Mouse (Mus musculus) intestine, embryonic 15.5 days (tissue): ENCODE data around the gene Hdac9. TPM values are rescaled to one million over a fixed set of nuclear protein-coding genes. Genes with fewer than 3 reads are reported as not detected.
"Not testable (repeated sequence)": the region's sequence is repeated elsewhere in the genome, so short reads cannot be mapped to it uniquely, and the experiment has no call there.

Experiments
- ATAC-seq: fragments of 200-750 bp; cut with Nextera tagmentation; 2 replicates; pipeline ENCODE4 v1.8.0; 2017; ENCODE audit warnings: moderate TSS enrichment, moderate library complexity
- H3K27ac ChIP-seq: fragments of 300-500 bp; sonication (generic); 2 replicates; pipeline ENCODE4 v1.5.1; 2015; ENCODE audit warnings: mild to moderate bottlenecking, inconsistent platforms
- H3K27me3 ChIP-seq: fragments of 300-500 bp; sonication (generic); replicated peaks from 2 replicates; pipeline ENCODE4 v1.6.1; 2015; ENCODE audit warnings: inconsistent platforms
- H3K36me3 ChIP-seq: fragments of 300-500 bp; sonication (generic); 2 replicates; pipeline ENCODE4 v1.6.1; 2015; ENCODE audit warnings: inconsistent platforms
- H3K4me1 ChIP-seq: fragments of 300-500 bp; sonication (generic); replicated peaks from 2 replicates; pipeline ENCODE4 v1.6.1; 2015; ENCODE audit warnings: inconsistent platforms
- H3K4me2 ChIP-seq: fragments of 300-500 bp; sonication (generic); replicated peaks from 2 replicates; pipeline ENCODE4 v1.6.1; 2015; ENCODE audit warnings: mild to moderate bottlenecking, inconsistent platforms
- H3K4me3 ChIP-seq: fragments of 300-500 bp; sonication (generic); replicated peaks from 2 replicates; pipeline ENCODE4 v1.5.1; 2015; ENCODE audit warnings: inconsistent platforms
- H3K9ac ChIP-seq: fragments of 300-500 bp; sonication (generic); 2 replicates; pipeline ENCODE4 v1.6.1; 2015; ENCODE audit warnings: inconsistent platforms
- H3K9me3 ChIP-seq: fragments of 300-500 bp; sonication (generic); 2 replicates; pipeline ENCODE4 v1.6.1; 2016; ENCODE audit warnings: inconsistent platforms
- WGBS: fragments of 180-500 bp; shearing (Covaris S2); methylation state at CpG from one replicate; pipeline ENCODE4 v1.1.7; 2015; 5-methylcytosine and 5-hydroxymethylcytosine counted together
- polyA plus RNA-seq: library from polyadenylated mRNA; unstranded; fragments of >200 nt; fragmentation: Nextera tagmentation; extraction: Ambion mirVana; gene quantifications from 2 replicates; pipeline ENCODE4 v1.2.1, GENCODE M21; 2015

Hdac9 gene
- polyA plus RNA-seq, 1 experiment from 2014 or later = 4.2 TPM

DNA sequence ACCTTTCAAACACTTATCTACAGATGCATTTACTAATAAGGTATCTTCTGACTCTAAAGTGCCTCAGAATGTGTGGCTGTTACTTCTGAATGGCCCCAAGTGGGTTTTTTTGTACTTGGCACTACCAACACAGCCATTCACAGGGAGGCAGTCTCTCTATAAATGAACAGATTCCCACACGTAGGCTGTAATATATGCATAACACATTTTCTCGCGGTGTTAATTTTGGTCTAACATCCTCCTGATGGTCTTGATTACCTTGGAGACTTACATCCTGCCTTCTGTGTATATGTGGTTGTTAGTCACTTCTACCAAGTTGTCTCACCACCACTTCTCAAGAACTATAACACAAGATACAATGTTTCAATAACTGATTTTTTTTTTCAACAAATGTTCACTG lies 419.2 kb downstream of the Hdac9 start:
- Histone ChIP-seq H3K9me3 (no peaks in the 10 kb centered on the region), H3K9ac (no peak overlapping the region), H3K4me2 (no peak overlapping the region), H3K27me3 (no peaks in the 10 kb centered on the region), H3K27ac (no peak overlapping the region), H3K4me1 (no peaks in the 10 kb centered on the region), H3K4me3 (no peak overlapping the region), H3K36me3 (no peaks in the 10 kb centered on the region)
- no peak for ATAC-seq
- 84% methylated on average over 3 of the region's 3 CpGs for WGBS

DNA sequence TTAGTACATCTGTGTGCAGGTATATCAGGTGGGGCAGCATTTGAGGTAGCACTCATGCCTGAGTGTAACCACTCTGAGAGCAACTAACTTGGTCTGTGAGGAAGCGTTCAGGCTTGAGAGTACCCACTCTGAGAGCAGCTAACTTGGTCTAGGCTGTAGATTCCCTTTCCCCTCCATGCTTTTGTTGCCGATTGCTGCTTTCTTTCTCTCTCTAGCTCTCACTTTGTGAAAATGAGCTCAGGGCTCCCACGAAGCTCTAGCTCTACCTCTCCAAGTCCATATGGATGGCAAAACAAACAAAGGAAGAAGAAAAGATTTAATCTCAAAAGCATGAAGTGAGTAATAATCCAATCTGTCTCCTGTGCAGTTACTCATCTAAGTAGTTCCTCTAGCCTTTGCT lies 421.0 kb downstream of the Hdac9 start:
- WGBS = 58% methylated on average over 3 of the region's 3 CpGs
- Histone ChIP-seq H3K27ac (no peak overlapping the region), H3K4me2 (no peak overlapping the region), H3K9ac (no peak overlapping the region), H3K9me3 (no peaks in the 10 kb centered on the region), H3K4me1 (no peaks in the 10 kb centered on the region), H3K4me3 (no peak overlapping the region), H3K27me3 (no peaks in the 10 kb centered on the region), H3K36me3 (no peaks in the 10 kb centered on the region)
- no peak for ATAC-seq

DNA sequence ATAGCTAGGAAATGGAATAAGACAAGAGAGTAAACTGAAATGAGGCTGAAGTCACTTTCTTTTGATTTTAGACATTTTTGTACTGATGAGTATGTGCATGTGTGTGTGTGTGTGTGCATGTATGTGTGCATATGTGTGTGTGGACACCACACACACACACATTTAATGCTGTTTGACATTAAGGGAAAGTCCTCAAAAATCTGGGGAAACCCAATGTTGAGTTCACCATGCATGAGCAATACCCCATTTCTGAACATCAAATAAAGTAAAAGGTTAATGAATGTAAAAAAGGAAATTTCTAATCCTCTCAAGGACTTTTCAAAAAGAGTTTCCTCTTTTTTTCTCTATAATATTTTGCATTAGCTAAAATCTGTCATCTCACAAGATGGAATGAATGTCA lies 427.3 kb downstream of the Hdac9 start:
- no peak overlapping the region for H3K9ac ChIP-seq
- no peak for ATAC-seq
- H3K36me3 ChIP-seq = no peaks in the 10 kb centered on the region

DNA sequence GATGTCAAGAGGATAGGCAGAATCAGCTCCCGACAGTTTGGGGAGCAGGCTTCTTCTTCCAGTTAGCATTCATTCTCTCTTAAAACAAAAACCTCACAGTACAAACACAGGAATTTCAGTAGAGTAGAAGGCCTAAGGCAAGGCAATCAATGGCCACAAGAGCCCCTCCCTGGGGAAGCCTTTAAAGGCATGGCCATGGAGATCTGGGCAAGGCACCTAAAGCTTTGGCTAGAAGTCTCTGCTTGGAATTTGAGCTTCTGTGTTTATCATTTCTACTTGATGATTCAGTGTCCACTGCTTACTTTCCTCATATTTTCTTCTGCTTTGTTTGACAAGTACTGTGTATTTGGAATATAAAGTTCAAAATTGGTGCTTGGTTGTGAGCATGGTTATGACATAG lies 429.2 kb downstream of the Hdac9 start:
- H3K4me2 ChIP-seq = no peak overlapping the region
- H3K27ac ChIP-seq = no peak overlapping the region
- H3K27me3 ChIP-seq = no peaks in the 10 kb centered on the region
- no peak overlapping the region for H3K4me3 ChIP-seq
- H3K9me3 ChIP-seq = no peaks in the 10 kb centered on the region
- H3K9ac ChIP-seq = no peak overlapping the region
- 88% methylated on average over 1 of the region's 1 CpGs for WGBS
- ATAC-seq = no peak
- H3K4me1 ChIP-seq = no peaks in the 10 kb centered on the region
- no peaks in the 10 kb centered on the region for H3K36me3 ChIP-seq

More for the DNA sequence above, 427.3 kb downstream of the Hdac9 start:
- H3K4me3 ChIP-seq = no peak overlapping the region
- H3K27ac ChIP-seq = no peak overlapping the region
- no peaks in the 10 kb centered on the region for H3K4me1 ChIP-seq
- H3K27me3 ChIP-seq = no peaks in the 10 kb centered on the region
- H3K4me2 ChIP-seq = no peak overlapping the region
- no peaks in the 10 kb centered on the region for H3K9me3 ChIP-seq

DNA sequence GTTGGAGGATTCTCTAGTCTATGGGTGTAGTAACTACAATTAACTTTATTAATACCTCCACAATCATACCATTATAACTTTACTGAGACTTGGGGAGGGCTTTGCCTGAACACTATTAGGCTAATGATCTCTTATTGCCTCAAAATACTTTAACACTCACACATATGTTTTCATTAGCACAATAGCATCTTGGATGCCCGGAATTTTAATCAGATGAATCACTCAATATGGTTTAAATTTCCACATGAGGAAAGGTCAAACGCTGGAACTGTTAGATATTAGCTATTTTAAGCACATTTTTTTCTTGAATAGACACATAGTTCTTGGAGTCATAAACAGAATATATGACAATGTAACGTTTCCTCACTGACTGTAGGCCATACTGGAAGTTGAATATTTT lies 429.9 kb downstream of the Hdac9 start:
- Histone ChIP-seq H3K27me3 (no peaks in the 10 kb centered on the region), H3K9me3 (no peaks in the 10 kb centered on the region), H3K36me3 (no peaks in the 10 kb centered on the region), H3K4me3 (no peak overlapping the region), H3K27ac (no peak overlapping the region), H3K9ac (no peak overlapping the region), H3K4me2 (no peak overlapping the region), H3K4me1 (no peaks in the 10 kb centered on the region)
- WGBS = 56% methylated on average over 3 of the region's 3 CpGs
- no peak for ATAC-seq

DNA sequence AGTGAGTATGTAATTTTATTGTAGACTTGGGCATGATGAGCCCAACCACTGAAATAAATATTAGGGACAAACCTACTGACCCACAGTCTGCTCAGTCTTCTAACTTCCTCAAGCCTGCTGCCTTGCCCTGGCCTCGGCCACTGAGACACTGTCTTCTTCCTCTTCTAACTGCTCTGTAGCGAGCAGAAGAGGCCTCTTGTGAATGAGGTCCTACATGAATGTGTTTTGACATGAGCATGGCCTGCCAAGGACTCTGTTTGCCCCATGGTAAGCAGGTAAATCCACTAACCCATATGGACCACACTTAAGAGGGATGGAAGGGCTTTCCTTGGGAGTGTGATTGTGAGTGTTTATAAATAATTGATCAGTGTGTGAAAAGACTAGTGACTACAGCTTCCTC lies 430.9 kb downstream of the Hdac9 start:
- H3K4me1 ChIP-seq = no peaks in the 10 kb centered on the region
- no peak for ATAC-seq
- H3K4me2 ChIP-seq = no peak overlapping the region
- no peaks in the 10 kb centered on the region for H3K36me3 ChIP-seq
- no peaks in the 10 kb centered on the region for H3K27me3 ChIP-seq
- no peak overlapping the region for H3K4me3 ChIP-seq
- no peaks in the 10 kb centered on the region for H3K9me3 ChIP-seq
- H3K27ac ChIP-seq = no peak overlapping the region
- WGBS = 77% methylated on average over 2 of the region's 2 CpGs
- no peak overlapping the region for H3K9ac ChIP-seq

DNA sequence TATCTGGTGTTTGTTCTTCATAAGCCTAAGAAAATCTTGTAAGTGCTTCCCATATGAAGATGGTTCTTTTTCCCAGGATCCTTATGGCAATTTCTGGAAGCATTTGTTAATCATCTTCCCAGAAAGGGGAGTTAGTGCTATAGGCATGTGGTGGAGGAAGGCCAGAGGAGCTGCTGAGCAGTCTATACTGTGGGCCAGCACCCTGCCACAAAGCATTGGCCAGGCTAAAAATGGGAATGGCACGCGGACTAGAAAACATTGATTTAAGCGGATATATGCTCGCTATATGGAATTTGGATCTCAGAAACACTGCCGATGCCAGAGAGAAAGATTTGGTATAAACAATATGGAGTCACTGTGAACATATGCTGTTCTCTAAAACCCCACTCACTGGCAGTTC lies 435.2 kb downstream of the Hdac9 start:
- no peaks in the 10 kb centered on the region for H3K36me3 ChIP-seq
- no peak overlapping the region for H3K4me2 ChIP-seq
- H3K4me3 ChIP-seq = no peak overlapping the region
- H3K27ac ChIP-seq = no peak overlapping the region
- no peaks in the 10 kb centered on the region for H3K9me3 ChIP-seq
- H3K9ac ChIP-seq = no peak overlapping the region
- WGBS = 95% methylated on average over 5 of the region's 5 CpGs
- no peak for ATAC-seq
- no peaks in the 10 kb centered on the region for H3K27me3 ChIP-seq
- H3K4me1 ChIP-seq = no peaks in the 10 kb centered on the region

DNA sequence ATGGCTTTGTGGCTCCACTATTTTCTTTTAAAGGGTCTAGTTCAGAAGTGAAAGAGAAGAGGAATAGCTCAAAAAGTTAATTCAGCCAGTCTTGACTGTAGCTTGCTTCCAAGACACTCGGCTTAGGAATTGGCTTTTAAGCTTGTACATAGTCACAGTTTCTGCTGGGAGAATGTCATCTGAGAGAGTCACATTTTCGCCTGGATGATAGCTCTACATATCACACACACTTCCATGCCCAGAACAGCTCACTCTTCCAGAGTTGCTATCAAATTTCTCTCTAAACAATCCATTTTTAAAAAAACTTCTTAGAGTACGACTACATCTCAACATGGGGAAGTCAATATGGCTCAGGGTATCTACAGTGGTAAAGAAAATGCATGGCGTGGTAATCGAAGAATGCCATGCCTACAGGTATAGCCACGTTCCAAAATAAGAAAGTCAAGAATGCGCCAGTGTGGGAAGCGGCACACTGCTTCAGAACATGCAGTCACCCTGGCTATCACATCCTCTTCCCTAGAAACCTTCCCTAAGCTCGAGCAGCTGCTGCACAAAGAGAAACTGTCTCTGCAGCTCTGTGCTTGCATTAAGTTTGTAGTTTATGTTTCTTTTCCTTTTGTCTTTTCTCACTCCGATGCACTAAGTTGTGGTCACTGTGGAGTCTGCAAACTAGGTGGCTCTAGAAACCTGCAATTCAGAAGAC lies 443.8 kb downstream of the Hdac9 start:
- H3K36me3 ChIP-seq = no peaks in the 10 kb centered on the region
- 73% methylated on average over 10 of the region's 10 CpGs for WGBS
- H3K9ac ChIP-seq = no peak overlapping the region
- H3K27ac ChIP-seq = no peak overlapping the region
- ATAC-seq = no peak
- no peaks in the 10 kb centered on the region for H3K9me3 ChIP-seq
- no peak overlapping the region for H3K4me3 ChIP-seq
- no peaks in the 10 kb centered on the region for H3K4me1 ChIP-seq
- H3K27me3 ChIP-seq = no peaks in the 10 kb centered on the region
- H3K4me2 ChIP-seq = no peak overlapping the region

DNA sequence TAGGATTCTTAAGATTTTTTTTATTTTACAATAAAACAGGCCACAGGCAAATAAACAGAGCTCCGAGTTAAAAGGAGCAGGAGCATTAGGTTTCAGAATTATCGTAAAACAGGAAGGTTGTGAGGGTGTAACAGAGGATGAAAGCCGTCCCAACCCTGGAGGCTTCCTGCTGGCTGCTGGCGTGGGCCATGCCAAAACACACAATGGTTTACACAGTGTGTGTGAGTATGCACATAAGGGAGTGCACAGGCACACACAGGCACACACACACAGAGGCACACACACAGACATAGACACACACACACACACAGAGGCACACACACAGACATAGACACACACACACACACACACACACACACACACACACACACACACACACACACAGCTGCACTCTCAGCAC lies 444.4 kb downstream of the Hdac9 start:
- Histone ChIP-seq H3K4me3 (no peak overlapping the region), H3K4me2 (no peak overlapping the region), H3K27ac (no peak overlapping the region), H3K9ac (no peak overlapping the region), H3K4me1 (no peaks in the 10 kb centered on the region), H3K27me3 (no peaks in the 10 kb centered on the region), H3K36me3 (no peaks in the 10 kb centered on the region), H3K9me3 (no peaks in the 10 kb centered on the region)
- ATAC-seq = no peak
- WGBS = 47% methylated on average over 4 of the region's 4 CpGs

DNA sequence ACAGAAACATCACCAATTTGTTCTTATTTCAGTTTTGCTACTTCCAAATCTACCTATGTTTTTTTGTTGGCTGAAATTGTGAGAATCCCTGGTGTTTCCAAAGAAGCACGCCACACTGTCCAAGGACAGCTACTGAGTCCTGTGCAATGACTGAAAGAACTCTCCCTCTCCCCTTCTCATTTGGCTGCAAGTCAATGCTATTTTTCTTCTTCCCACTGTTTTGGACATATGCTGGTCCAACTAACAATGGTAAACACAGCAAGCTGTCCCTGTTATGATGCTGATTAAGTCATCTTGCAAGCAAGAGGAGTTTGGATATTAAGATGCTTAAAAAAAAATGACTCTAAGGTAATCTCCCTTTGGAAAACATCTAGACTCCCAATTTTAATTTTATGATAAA lies 455.2 kb downstream of the Hdac9 start:
- Histone ChIP-seq H3K4me1 (no peaks in the 10 kb centered on the region), H3K9me3 (no peaks in the 10 kb centered on the region), H3K27me3 (no peaks in the 10 kb centered on the region), H3K27ac (no peak overlapping the region), H3K9ac (no peak overlapping the region), H3K36me3 (no peaks in the 10 kb centered on the region), H3K4me3 (no peak overlapping the region), H3K4me2 (no peak overlapping the region)
- no peak for ATAC-seq
- WGBS = 51% methylated on average over 1 of the region's 1 CpGs

DNA sequence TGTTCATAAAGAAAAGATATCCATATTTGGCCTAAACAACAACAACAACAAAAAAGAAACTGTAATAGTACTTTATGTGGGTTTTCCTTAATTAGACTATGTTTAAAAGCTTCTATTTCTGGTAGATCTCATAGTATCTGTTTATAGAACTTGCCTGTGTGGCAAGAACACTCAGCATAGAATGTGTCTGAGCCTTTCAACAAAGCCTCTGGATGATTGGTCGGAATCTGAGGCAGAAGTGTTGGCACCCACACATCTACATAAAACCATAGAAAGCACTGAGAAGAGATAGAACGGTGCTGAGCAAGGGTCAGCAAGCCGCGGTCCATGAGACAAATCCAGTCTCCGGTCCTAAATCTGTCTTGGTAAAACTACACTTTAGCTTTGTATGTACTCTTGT lies 464.3 kb downstream of the Hdac9 start:
- ATAC-seq = no peak
- H3K27ac ChIP-seq = no peak overlapping the region

DNA sequence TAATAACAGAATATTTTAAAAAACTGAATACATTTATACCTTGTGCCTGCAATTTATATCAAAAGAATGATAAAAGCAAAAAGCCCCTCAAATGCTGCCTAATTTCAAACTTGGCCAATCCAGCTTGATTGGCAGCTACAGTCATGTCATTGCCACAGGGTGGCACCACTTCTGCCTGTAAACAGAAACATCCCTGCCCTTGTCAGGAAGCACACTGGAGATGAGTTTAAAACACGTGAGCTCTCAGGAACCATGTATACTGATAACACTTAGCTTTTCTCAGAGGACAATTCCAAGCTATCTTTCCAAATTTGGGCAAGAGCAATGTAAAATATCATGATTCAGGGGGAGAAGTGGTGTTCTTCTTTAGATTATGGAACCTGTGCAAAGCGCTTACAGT lies 465.7 kb downstream of the Hdac9 start:
- no peak overlapping the region for H3K9ac ChIP-seq
- WGBS = 60% methylated on average over 2 of the region's 2 CpGs
- no peak for ATAC-seq

More for the DNA sequence above, 464.3 kb downstream of the Hdac9 start:
- no peaks in the 10 kb centered on the region for H3K9me3 ChIP-seq
- no peaks in the 10 kb centered on the region for H3K4me1 ChIP-seq
- no peak overlapping the region for H3K9ac ChIP-seq
- 83% methylated on average over 5 of the region's 5 CpGs for WGBS
- no peak overlapping the region for H3K4me2 ChIP-seq
- no peaks in the 10 kb centered on the region for H3K36me3 ChIP-seq
- no peak overlapping the region for H3K4me3 ChIP-seq
- H3K27me3 ChIP-seq = no peaks in the 10 kb centered on the region

DNA sequence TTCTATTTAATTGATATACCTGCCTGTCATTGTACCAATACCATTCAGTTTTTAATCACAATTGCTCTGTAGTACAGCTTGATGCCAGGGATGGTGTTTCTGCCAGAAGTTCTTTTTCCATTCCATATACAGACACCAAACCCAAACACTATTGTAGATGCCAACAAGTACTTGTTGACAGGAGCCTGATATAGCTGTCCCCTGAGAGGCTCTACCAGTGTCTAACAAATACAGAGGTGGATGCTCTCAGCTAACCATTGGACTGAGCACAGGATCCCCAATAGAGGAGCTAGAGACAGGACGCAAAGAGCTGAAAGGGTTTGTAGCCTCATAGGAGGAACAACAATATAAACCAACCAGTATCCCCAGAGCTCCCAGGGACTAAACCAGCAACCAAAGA lies 472.2 kb downstream of the Hdac9 start:
- 86% methylated on average over 1 of the region's 1 CpGs for WGBS
- not testable (repeated sequence) for ATAC-seq, H3K4me2 ChIP-seq

More for the DNA sequence above, 465.7 kb downstream of the Hdac9 start:
- H3K27ac ChIP-seq = no peak overlapping the region
- H3K9me3 ChIP-seq = no peaks in the 10 kb centered on the region
- H3K4me1 ChIP-seq = no peaks in the 10 kb centered on the region
- H3K4me3 ChIP-seq = no peak overlapping the region
- no peaks in the 10 kb centered on the region for H3K27me3 ChIP-seq
- H3K36me3 ChIP-seq = no peaks in the 10 kb centered on the region
- no peak overlapping the region for H3K4me2 ChIP-seq

More for the DNA sequence above, 472.2 kb downstream of the Hdac9 start:
- not testable (repeated sequence) for H3K4me1 ChIP-seq, H3K9ac ChIP-seq, H3K36me3 ChIP-seq, H3K27ac ChIP-seq, H3K4me3 ChIP-seq, H3K27me3 ChIP-seq, H3K9me3 ChIP-seq
